Mouse (Mus musculus) intestine, embryonic 14.5 days (tissue): Measurements from ENCODE around the gene Tnfrsf9. TPM values are rescaled to one million over a fixed set of nuclear protein-coding genes. Genes with fewer than 3 reads are reported as not detected.
"Not testable (repeated sequence)": the region's sequence is repeated elsewhere in the genome, so short reads cannot be mapped to it uniquely, and the experiment has no call there.

Experiments
- ATAC-seq: fragments of 200-750 bp; cut with Nextera tagmentation; replicated peaks from 2 replicates; pipeline ENCODE4 v1.8.0; 2017; ENCODE audit warnings: low read depth, moderate number of reproducible peaks, moderate TSS enrichment, moderate library complexity; ENCODE audit not compliant: low FRiP score, low TSS enrichment
- DNase-seq: peaks from one replicate; pipeline ENCODE4 v3.0.0-alpha.2; 2018; ENCODE audit warnings: low spot score
- H3K27ac ChIP-seq: fragments of 300-500 bp; sonication (generic); 2 replicates; pipeline ENCODE4 v1.5.1; 2014; ENCODE audit warnings: low read depth, mild to moderate bottlenecking, control low read depth
- H3K27me3 ChIP-seq: fragments of 300-500 bp; sonication (generic); replicated peaks from 2 replicates; pipeline ENCODE4 v1.6.1; 2014; ENCODE audit warnings: low read length, control low read depth; ENCODE audit not compliant: control insufficient read depth, insufficient read depth
- H3K36me3 ChIP-seq: fragments of 300-500 bp; sonication (generic); 2 replicates; pipeline ENCODE4 v1.6.1; 2014; ENCODE audit warnings: low read length, control low read depth; ENCODE audit not compliant: control insufficient read depth, insufficient read depth
- H3K4me1 ChIP-seq: fragments of 300-500 bp; sonication (generic); replicated peaks from 2 replicates; pipeline ENCODE4 v1.6.1; 2014; ENCODE audit warnings: low read length, control low read depth, mixed read lengths; ENCODE audit not compliant: control insufficient read depth, insufficient read depth
- H3K4me2 ChIP-seq: fragments of 300-500 bp; sonication (generic); 2 replicates; pipeline ENCODE4 v1.6.1; 2014; ENCODE audit warnings: low read length
- H3K4me3 ChIP-seq: fragments of 300-500 bp; sonication (generic); 2 replicates; pipeline ENCODE4 v1.5.1; 2014; ENCODE audit warnings: low read depth, low read length, control low read depth, mixed read lengths
- H3K9ac ChIP-seq: fragments of 300-500 bp; sonication (generic); 2 replicates; pipeline ENCODE4 v1.6.1; 2014; ENCODE audit warnings: mild to moderate bottlenecking, low read length
- H3K9me3 ChIP-seq: fragments of 300-500 bp; sonication (generic); 2 replicates; pipeline ENCODE4 v1.6.1; 2016; ENCODE audit warnings: low read length, control low read depth; ENCODE audit not compliant: control insufficient read depth
- WGBS: fragments of 180-500 bp; shearing (Covaris S2); extraction: QIAGEN DNeasy Blood & Tissue Kit; methylation state at CpG from one replicate; pipeline ENCODE4 v1.1.7; 2014; 5-methylcytosine and 5-hydroxymethylcytosine counted together
- polyA plus RNA-seq: library from polyadenylated mRNA; unstranded; fragments of >200 nt; fragmentation: Nextera tagmentation; extraction: Ambion mirVana; gene quantifications from 2 replicates; pipeline ENCODE4 v1.2.1, GENCODE M21; 2014

Gene Tnfrsf9
- polyA plus RNA-seq, 1 experiment from 2014 or later: 1.3 TPM

GRCm38 (mm10) chr4:150901651-150902050 lies 12.7 kb upstream of the Tnfrsf9 start:
- H3K4me1 ChIP-seq: no peaks in the 10 kb centered on the region

GRCm38 (mm10) chr4:150902062-150902461 lies 12.3 kb upstream of the Tnfrsf9 start:
- WGBS: 81% methylated on average over 12 of the region's 12 CpGs
- H3K9me3 ChIP-seq: no peaks in the 10 kb centered on the region
- H3K4me3 ChIP-seq: no peak overlapping the region
- H3K36me3 ChIP-seq: peaks cover 86% of the 10 kb centered on the region
- no peaks in the 10 kb centered on the region for H3K4me1 ChIP-seq
- no peak overlapping the region for H3K4me2 ChIP-seq
- no peak for DNase-seq
- no peaks in the 10 kb centered on the region for H3K27me3 ChIP-seq
- no peak overlapping the region for H3K9ac ChIP-seq
- no peak overlapping the region for H3K27ac ChIP-seq
- no peak for ATAC-seq

More at GRCm38 (mm10) chr4:150901651-150902050, 12.7 kb upstream of the Tnfrsf9 start:
- ATAC-seq (no peak), DNase-seq (peak; percentile 79)
- Histone ChIP-seq H3K9me3 (no peaks in the 10 kb centered on the region), H3K9ac (no peak overlapping the region), H3K4me2 (no peak overlapping the region), H3K4me3 (no peak overlapping the region), H3K36me3 (peaks cover 86% of the 10 kb centered on the region), H3K27ac (no peak overlapping the region), H3K27me3 (no peaks in the 10 kb centered on the region)
- 55% methylated on average over 9 of the region's 9 CpGs for WGBS

DNA sequence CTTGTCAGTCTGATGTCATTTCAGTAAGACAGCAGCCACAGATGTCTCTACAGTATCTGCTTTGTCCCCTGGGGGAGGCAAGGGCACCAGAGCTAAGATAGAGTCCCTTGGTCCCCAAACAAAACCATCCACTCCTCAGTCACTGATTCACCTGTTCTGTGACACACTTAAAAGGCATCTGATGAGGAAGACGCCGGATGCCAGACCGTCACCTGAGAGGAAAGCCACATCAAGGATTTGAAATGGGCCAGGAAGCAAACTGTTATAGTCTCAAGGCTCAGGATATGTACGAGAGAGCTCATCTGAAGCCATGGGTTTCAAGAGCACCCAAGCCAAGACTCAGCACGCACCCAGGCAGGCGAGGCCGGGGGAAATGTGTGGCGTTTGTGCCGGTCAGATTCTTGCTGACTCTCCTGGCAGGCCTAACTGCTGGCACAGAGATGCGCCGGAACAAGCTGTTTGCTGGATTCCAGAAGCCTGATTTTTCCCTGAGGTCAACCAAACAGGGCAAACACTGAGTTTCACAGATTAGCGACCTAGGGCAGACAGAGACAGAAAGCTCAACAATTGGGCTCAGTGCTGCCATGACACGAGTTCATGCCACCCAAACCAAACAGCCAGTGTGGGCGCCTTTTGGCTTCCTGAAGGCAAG lies 11.1 kb upstream of the Tnfrsf9 start:
- Histone ChIP-seq H3K36me3 (peaks cover 81% of the 10 kb centered on the region), H3K9ac (no peak overlapping the region), H3K4me3 (no peak overlapping the region), H3K9me3 (no peaks in the 10 kb centered on the region), H3K27ac (no peak overlapping the region), H3K4me1 (no peaks in the 10 kb centered on the region; the same call in 1 of the 2 replicates), H3K27me3 (no peaks in the 10 kb centered on the region), H3K4me2 (no peak overlapping the region)
- WGBS: 94% methylated on average over 14 of the region's 14 CpGs
- DNase-seq (no peak), ATAC-seq (no peak)

GRCm38 (mm10) chr4:150907099-150907498 lies 7.3 kb upstream of the Tnfrsf9 start:
- no peak overlapping the region for H3K27ac ChIP-seq
- no peak overlapping the region for H3K4me3 ChIP-seq
- 94% methylated on average over 8 of the region's 8 CpGs for WGBS
- DNase-seq (no peak), ATAC-seq (no peak)
- no peaks in the 10 kb centered on the region for H3K27me3 ChIP-seq
- no peak overlapping the region for H3K9ac ChIP-seq
- no peak overlapping the region for H3K4me2 ChIP-seq
- peaks cover 45% of the 10 kb centered on the region for H3K36me3 ChIP-seq
- H3K9me3 ChIP-seq: no peaks in the 10 kb centered on the region
- H3K4me1 ChIP-seq: no peaks in the 10 kb centered on the region; the same call in 1 of the 2 replicates

DNA sequence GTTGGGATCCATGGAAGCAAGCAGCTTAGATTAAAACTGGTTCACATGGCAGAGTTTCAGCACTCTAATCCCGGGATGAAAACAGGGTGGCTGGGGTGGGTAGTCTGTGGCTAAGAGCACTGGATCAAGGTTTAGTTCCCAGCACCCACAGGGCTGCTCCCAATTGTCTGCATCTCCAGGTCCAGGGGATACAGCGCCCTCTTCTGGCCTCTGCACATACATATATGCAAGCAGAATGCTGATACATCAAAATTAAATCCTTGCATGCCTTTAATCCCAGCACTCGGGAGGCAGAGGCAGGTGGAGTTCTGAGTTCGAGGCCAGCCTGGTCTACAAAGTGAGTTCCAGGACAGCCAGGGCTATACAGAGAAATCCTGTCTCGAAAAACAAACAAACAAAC lies 5.8 kb upstream of the Tnfrsf9 start:
- ATAC-seq, H3K27me3 ChIP-seq, H3K4me3 ChIP-seq, H3K9me3 ChIP-seq, H3K27ac ChIP-seq, H3K9ac ChIP-seq, H3K4me1 ChIP-seq, DNase-seq: not testable (repeated sequence)
- peaks cover 31% of the 10 kb centered on the region for H3K36me3 ChIP-seq
- 75% methylated on average over 5 of the region's 5 CpGs for WGBS
- H3K4me2 ChIP-seq: peak overlapping the region; percentile 79

DNA sequence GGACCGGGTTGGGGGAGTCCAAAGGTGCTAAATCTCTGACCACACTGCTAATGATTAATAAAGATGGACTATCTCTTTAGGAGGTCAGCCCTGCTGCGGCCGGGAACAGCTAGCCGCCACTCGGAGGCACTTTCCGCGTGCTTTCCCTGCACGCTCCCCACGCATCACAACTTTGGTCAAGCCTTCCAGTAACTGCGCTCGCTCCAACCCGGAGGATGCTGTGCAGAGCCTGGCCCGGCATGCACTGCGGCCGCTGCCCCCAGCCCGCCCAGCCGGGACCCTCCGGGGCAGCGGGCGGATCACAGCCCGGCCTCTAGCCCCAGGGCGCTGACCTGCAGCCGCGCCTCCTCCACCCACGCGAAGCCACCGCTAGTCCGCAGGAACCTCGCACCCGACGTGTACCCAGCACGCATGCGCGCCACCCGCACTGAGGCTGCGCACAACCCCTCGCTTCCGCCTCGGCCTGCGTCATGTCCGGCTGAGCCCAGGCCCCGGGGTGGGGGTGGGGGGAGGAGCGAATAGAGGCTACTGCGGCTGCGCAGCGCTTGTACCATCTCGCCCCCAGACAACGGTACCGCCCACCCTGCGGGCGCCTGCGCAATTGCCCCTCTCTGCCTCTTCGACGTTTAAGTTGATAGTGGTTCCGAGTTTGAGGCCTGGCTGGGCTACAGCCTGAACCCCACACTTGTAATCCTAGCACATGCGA lies 4.8 kb upstream of the Tnfrsf9 start:
- ATAC-seq: peak; percentile 90
- H3K4me2 ChIP-seq: peak overlapping the region; percentile 79
- peak overlapping the region; percentile 65 for H3K27ac ChIP-seq
- peaks cover 23% of the 10 kb centered on the region for H3K36me3 ChIP-seq
- no peaks in the 10 kb centered on the region for H3K9me3 ChIP-seq
- peak overlapping the region; percentile 77 for H3K4me3 ChIP-seq
- no peaks in the 10 kb centered on the region for H3K27me3 ChIP-seq
- H3K9ac ChIP-seq: peak overlapping the region; percentile 77
- peak; percentile 99 for DNase-seq
- under 1% methylated on average over 56 of the region's 56 CpGs for WGBS
- H3K4me1 ChIP-seq: peaks cover 8% of the 10 kb centered on the region

DNA sequence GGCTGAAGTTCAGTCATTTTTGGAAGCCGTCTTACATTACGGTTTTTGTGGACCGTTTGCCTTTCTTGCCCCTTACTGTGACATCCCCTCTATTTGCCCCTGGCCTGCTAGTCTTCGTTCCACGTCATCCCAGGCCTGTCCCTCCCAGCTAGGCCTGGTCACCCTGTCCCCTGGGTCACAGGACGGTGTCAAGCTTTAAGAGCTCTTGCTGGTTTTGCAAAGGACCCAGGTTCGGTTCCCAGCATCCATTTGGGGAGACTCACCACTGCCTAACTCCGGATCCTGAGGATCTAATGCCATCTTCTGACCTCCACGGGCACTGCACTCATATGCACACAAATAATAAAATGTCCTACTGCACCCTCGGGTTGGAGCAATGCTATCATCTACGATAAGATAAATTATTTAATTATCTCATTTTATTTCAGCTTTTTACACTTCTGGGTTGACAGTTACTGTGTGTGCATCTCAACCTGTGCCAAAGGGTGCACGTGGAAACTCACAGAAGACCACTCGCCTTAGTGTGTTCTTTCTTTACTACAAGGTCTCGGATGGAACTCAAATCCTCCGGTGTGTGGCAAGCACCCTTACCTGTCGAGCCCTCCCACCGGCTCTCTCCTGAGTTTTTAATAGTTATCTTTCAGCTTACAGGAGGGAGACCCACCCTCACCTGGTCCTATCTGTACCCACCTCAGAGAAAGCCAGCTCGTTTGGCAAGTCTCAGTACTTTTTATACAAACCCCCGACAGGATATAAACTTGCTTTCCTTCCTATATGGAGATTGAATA lies 4.0 kb upstream of the Tnfrsf9 start:
- Histone ChIP-seq H3K4me2 (peak overlapping the region; percentile 45), H3K27me3 (no peaks in the 10 kb centered on the region), H3K9ac (no peak overlapping the region), H3K36me3 (peaks cover 19% of the 10 kb centered on the region), H3K4me3 (peak overlapping the region; percentile 77; the same call in 1 of the 2 replicates), H3K4me1 (peaks cover 12% of the 10 kb centered on the region), H3K27ac (peak overlapping the region; percentile 29; the same call in 1 of the 2 replicates), H3K9me3 (no peaks in the 10 kb centered on the region)
- DNase-seq (no peak), ATAC-seq (no peak)
- WGBS: 83% methylated on average over 19 of the region's 19 CpGs

DNA sequence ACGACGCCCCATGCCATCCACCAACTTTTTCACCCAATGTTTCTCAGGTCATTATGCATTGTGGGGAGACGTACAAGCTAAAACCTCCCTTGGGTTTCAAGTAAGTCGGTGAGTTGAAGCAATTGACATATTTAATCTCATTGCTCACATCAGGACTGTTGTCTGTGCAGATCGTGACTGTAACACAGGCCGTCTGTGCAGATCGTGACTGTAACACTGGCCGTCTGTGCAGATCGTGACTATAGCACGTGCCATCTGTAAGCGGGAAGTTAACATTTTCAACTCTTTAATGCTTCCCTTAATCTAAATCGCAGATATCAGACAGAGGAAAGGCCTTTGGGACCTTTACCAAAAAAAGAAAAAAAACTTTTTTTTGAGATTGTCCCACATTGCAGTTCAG lies 619 bp upstream of the Tnfrsf9 start:
- H3K9me3 ChIP-seq: no peaks in the 10 kb centered on the region
- no peak for DNase-seq

More for the DNA sequence above, 619 bp upstream of the Tnfrsf9 start:
- 15% methylated on average over 12 of the region's 12 CpGs for WGBS
- H3K4me2 ChIP-seq: peak overlapping the region; percentile 80
- H3K27ac ChIP-seq: peak overlapping the region; percentile 89
- peaks cover 12% of the 10 kb centered on the region for H3K4me1 ChIP-seq
- ATAC-seq: no peak
- H3K4me3 ChIP-seq: peak overlapping the region; percentile 72
- H3K9ac ChIP-seq: peak overlapping the region; percentile 76
- no peaks in the 10 kb centered on the region for H3K36me3 ChIP-seq
- no peaks in the 10 kb centered on the region for H3K27me3 ChIP-seq
